Mouse (Mus musculus): ENCODE data around the gene Ccdc88c.

DNA sequence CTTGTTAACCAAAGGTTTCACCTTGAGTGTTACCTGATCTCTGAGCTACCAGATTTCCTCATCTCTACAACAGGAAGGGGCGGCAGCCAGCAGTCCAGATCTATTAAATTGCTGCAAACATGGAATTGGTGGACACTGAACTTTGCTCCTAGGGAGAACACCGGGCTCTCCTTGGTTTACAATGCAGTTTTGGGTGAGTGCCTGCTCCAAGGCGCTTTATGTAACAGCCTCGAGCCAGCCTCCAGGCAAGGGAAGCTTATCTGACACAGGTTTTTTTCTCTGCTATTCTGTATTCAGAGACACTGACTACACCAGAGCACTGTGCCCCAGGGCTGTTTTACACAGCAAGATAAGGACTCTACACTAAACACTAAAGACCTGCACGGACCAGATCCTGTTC lies 94.1 kb downstream of the Ccdc88c start:
- TF ChIP-seq CTCF (IDR thresholded peaks at IDR 0.05; ENCODE audit: low read depth): no peak
- TF ChIP-seq EP300 (optimal IDR thresholded peaks at IDR 0.05): no peak

All from stomach, postnatal 0 days (tissue).